Mouse (Mus musculus) neural tube, embryonic 13.5 days (tissue): ENCODE results near the gene Srcap. TPM values are rescaled to one million over a fixed set of nuclear protein-coding genes. Genes with fewer than 3 reads are reported as not detected.
"Not testable (repeated sequence)": the region's sequence is repeated elsewhere in the genome, so short reads cannot be mapped to it uniquely, and the experiment has no call there.

Experiments used
- ATAC-seq: fragments of 200-750 bp; cut with Nextera tagmentation; 2 replicates; pipeline ENCODE4 v1.8.0; 2017; ENCODE audit warnings: low read depth, mild to moderate bottlenecking, moderate TSS enrichment, moderate library complexity
- H3K27ac ChIP-seq: fragments of 300-500 bp; sonication (generic); replicated peaks from 2 replicates; pipeline ENCODE4 v1.5.1; 2015; ENCODE audit warnings: moderate library complexity, mild to moderate bottlenecking, inconsistent platforms
- H3K27me3 ChIP-seq: fragments of 300-500 bp; sonication (generic); 2 replicates; pipeline ENCODE4 v1.6.1; 2015; ENCODE audit warnings: mild to moderate bottlenecking, inconsistent platforms
- H3K36me3 ChIP-seq: fragments of 300-500 bp; sonication (generic); 2 replicates; pipeline ENCODE4 v1.6.1; 2015; ENCODE audit warnings: mild to moderate bottlenecking, inconsistent platforms
- H3K4me1 ChIP-seq: fragments of 300-500 bp; sonication (generic); replicated peaks from 2 replicates; pipeline ENCODE4 v1.6.1; 2015; ENCODE audit warnings: inconsistent platforms
- H3K4me2 ChIP-seq: fragments of 300-500 bp; sonication (generic); 2 replicates; pipeline ENCODE4 v1.6.1; 2015; ENCODE audit warnings: inconsistent platforms, mild to moderate bottlenecking, moderate library complexity
- H3K4me3 ChIP-seq: fragments of 300-500 bp; sonication (generic); 2 replicates; pipeline ENCODE4 v1.5.1; 2015; ENCODE audit warnings: mild to moderate bottlenecking, inconsistent platforms
- H3K9ac ChIP-seq: fragments of 300-500 bp; sonication (generic); 2 replicates; pipeline ENCODE4 v1.6.1; 2015; ENCODE audit warnings: moderate library complexity, mild to moderate bottlenecking, inconsistent platforms
- H3K9me3 ChIP-seq: fragments of 300-500 bp; sonication (generic); 2 replicates; pipeline ENCODE4 v1.6.1; 2016; ENCODE audit warnings: inconsistent platforms
- WGBS: fragments of 180-500 bp; shearing (Covaris S2); methylation state at CpG from one replicate; pipeline ENCODE4 v1.1.7; 2015; 5-methylcytosine and 5-hydroxymethylcytosine counted together
- polyA plus RNA-seq: library from polyadenylated mRNA; unstranded; fragments of >200 nt; fragmentation: Nextera tagmentation; extraction: Ambion mirVana; gene quantifications from 2 replicates; pipeline ENCODE4 v1.2.1, GENCODE M21; 2015

The Srcap gene
- polyA plus RNA-seq, 1 experiment from 2014 or later, result 50.1 TPM

DNA sequence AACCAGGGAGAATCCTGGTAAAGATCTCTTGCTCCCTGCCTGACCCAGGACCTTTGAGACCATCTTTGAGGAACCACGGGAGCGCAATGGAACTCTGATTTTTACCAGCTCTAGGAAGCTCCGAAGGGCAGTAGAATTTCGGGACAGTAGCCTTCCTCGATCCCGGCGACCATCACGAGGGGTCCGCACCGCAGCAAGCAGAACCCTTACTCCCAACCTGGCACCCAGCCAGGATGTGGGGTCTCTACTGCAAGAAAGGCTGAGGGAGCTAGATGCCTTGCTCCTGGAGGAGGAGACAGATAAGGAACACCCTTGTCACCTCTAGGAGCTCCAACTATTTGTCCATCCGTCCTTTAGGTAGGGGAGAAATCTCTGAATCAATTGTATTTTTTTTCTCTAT is 35.4 kb upstream of the Srcap start:
- Histone ChIP-seq H3K4me1 (peaks cover 51% of the 10 kb centered on the region), H3K4me2 (no peak overlapping the region), H3K4me3 (no peak overlapping the region), H3K9me3 (no peaks in the 10 kb centered on the region), H3K27ac (no peak overlapping the region), H3K36me3 (peaks cover 42% of the 10 kb centered on the region), H3K27me3 (no peaks in the 10 kb centered on the region), H3K9ac (no peak overlapping the region)
- no peak for ATAC-seq
- 93% methylated on average over 11 of the region's 11 CpGs for WGBS

DNA sequence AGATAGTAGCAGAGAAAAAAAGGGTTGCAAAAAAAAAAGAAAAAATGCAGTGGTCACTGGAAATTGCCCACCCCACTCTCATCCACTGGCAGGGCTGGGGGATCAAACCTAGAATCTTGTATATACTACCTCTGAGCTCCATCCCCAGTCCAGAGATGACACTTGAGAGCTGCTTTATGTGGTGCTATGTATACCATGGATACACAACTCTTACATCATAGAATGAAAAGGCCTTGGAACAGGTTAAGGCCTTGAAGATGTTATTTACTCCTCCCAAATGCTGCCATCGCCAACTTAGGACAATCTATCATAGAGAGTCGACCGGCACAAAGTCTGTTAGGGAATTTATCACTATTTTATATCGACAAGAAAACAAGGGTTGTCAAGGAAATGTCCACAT is 34.9 kb upstream of the Srcap start:
- H3K9ac ChIP-seq, result peak overlapping the region; percentile 65
- H3K27me3 ChIP-seq, result no peaks in the 10 kb centered on the region
- H3K4me1 ChIP-seq, result peaks cover 55% of the 10 kb centered on the region
- 85% methylated on average over 4 of the region's 4 CpGs for WGBS
- peak overlapping the region; percentile 98 for H3K4me3 ChIP-seq
- peak overlapping the region; percentile 100 for H3K4me2 ChIP-seq
- peak overlapping the region; percentile 96 for H3K27ac ChIP-seq
- ATAC-seq, result no peak
- H3K36me3 ChIP-seq, result peaks cover 47% of the 10 kb centered on the region
- no peaks in the 10 kb centered on the region for H3K9me3 ChIP-seq

DNA sequence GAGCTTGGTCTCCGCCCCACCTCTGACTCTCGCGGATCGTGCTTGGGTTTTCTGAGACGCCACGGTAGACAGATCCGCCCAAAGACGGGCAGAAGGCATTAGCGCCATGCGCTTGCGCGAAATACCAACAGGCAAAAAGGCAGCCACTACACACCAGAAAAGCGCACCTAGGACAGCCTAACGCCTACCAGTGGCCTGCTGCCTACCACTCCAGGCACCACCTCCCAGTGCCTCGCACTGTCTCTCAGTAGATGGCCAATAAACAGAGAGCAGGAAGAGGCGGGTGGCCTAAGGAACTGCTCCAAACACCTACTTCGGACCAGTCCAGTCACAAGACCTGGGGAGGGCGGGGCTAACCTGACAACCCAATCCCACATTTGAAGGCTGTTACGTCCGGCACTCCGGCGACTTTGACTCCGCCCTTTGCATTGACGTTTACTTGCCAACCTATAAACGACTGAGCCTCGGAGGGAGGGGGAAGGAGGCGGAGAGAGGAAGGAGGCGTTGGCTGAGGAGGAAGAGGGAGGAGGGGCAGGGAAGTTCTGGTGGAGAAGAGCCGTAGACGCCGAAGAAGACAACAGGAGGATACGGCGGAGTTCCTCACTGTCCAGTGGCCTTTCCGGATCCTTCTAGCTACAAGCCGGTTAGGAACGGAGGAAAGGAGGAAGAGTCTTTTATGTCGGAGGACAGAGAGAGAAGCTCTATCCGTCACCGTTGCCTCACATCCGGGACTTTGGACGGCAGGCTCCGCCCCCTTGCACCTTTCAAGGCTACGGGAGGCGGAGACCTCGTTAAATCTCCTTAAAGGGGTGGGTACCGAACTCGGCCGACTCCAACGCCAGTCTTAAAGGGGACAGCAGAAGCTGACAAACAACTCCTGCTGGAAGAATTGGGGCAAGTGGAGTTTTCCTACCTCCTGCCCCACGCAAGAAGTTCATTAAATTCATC is 33.8 kb upstream of the Srcap start:
- WGBS, result under 1% methylated on average over 50 of the region's 50 CpGs
- H3K4me2 ChIP-seq, result peak overlapping the region; percentile 100
- H3K9ac ChIP-seq, result peak overlapping the region; percentile 99
- H3K4me1 ChIP-seq, result peaks cover 50% of the 10 kb centered on the region
- H3K27ac ChIP-seq, result peak overlapping the region; percentile 96
- no peaks in the 10 kb centered on the region for H3K27me3 ChIP-seq
- peak overlapping the region; percentile 98 for H3K4me3 ChIP-seq
- peaks cover 58% of the 10 kb centered on the region for H3K36me3 ChIP-seq
- peak; percentile 94 for ATAC-seq
- H3K9me3 ChIP-seq, result no peaks in the 10 kb centered on the region

DNA sequence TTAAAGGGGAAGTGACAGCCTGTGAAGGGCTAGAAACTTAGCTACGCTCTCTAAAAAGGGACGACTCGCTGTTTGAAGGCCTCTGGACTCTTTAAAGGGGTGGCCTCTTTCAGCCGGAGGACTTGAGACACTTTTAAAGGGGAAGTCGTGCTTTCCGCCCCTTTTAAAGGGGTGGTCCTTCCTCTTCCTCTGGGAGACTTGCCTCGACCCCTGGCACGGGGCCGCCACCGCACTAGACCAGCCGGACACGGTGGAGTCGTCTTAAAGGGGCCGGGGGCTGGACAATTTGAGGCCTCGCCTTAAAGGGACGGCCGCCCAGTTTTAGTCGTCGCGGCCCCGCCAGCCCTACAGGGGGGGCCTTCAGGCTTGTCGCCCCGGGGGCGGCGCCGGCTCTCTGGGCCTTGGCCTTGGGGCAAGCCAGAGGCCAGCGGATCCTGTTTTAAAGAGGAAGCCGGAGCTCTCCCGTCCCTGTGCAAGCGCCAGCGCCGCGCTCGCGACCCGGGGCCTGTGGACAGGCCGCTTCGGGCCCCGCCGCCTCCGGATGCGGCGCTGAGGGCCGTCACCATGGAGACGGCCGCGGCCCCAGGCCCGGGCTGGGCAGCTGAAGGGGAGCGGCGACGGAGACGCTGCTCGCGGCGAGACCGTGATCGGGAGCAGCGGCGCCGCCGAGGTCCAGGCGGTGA is 33.0 kb upstream of the Srcap start, which contains the start of gene Fbrs:
Fbrs (plus strand) TSS at position 565 of the 683 bp plus-strand sequence.
- Histone ChIP-seq H3K4me2 (peak within 1 kb of the TSS; percentile 100), H3K9ac (peak within 1 kb of the TSS; percentile 99), H3K27me3 (no peaks in the 10 kb centered on the region), H3K4me3 (peak within 1 kb of the TSS; percentile 98), H3K4me1 (peaks cover 45% of the 10 kb centered on the region), H3K9me3 (no peaks in the 10 kb centered on the region), H3K36me3 (peaks cover 59% of the 10 kb centered on the region), H3K27ac (peak within 1 kb of the TSS; percentile 96)
- WGBS, result under 1% methylated on average over 61 of the region's 62 CpGs
- peak; percentile 84 for ATAC-seq

DNA sequence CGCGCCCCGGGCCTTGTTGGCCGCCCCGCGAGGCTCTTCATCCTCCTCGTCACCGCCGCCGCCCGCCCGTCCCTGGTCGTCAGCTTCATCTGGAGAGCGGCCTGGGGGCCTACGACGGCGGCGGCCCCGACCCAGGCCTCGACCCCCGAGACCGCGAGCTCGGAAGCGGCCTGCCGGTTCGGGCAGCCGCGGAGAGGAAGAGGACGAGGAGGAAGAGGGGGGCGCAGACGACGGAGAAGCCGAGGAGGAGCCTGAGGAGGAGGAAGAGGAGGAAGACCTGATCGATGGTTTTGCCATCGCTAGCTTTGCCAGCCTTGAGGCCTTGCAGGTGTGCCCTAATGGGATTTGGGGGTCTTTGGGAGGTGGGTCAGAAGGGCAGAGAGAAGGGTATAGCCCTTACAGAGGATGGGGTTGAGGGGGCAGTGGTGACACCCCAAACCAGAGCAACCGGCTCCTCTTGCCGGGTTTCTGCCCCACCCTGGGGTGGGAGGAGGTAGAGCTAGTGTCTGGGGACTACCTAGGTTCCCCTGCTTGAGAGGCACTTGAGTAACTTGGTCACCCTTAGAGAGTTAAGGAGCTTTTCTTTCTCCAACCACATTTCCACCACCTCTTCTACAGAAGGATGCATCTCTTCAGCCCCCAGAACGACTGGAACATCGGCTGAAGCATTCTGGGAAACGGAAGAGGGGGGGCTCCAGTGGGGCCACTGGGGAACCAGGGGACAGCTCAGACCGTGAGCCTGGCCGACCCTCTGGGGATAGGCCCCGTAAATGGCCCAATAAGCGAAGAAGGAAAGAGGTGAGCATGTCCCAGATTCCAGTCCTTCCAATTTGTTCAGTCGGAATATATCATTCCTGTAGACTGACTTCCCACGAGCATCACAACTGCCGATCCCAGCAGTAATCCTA is 32.2 kb upstream of the Srcap start:
- H3K27ac ChIP-seq, result peak overlapping the region; percentile 96
- peaks cover 59% of the 10 kb centered on the region for H3K36me3 ChIP-seq
- no peaks in the 10 kb centered on the region for H3K27me3 ChIP-seq
- peak overlapping the region; percentile 100 for H3K4me2 ChIP-seq
- peak overlapping the region; percentile 99 for H3K9ac ChIP-seq
- H3K4me1 ChIP-seq, result peaks cover 45% of the 10 kb centered on the region
- no peaks in the 10 kb centered on the region for H3K9me3 ChIP-seq
- WGBS, result 3% methylated on average over 48 of the region's 48 CpGs
- no peak for ATAC-seq
- H3K4me3 ChIP-seq, result peak overlapping the region; percentile 98

DNA sequence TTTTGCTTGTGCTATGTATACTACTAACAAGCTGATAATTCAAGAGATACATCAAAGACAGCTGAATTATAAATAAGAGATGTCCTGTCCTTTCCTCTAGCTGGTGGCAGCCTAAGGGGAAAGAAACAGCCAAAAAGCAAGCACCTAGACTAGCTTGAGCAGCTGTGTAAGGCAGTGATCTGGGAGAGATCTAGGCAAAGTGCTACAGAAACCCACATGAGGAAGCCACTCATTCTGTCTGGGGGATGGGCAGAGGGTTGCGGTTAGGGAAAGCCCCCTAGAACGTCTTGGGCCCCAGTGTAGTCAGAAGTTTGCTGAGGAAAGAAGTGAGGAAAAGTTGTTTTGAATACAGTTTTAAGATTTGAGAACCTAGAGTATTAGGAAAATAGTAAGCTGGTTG is 31.5 kb upstream of the Srcap start:
- no peak for ATAC-seq
- Histone ChIP-seq H3K36me3 (peaks cover 59% of the 10 kb centered on the region), H3K9ac (peak overlapping the region; percentile 99), H3K27ac (0 out of 2 replicates have a peak overlapping the region, but pooled peaks have one; percentile 96), H3K4me3 (peak overlapping the region; percentile 98), H3K4me2 (peak overlapping the region; percentile 100), H3K27me3 (no peaks in the 10 kb centered on the region), H3K4me1 (peaks cover 45% of the 10 kb centered on the region), H3K9me3 (no peaks in the 10 kb centered on the region)
- 80% methylated on average over 2 of the region's 2 CpGs for WGBS

DNA sequence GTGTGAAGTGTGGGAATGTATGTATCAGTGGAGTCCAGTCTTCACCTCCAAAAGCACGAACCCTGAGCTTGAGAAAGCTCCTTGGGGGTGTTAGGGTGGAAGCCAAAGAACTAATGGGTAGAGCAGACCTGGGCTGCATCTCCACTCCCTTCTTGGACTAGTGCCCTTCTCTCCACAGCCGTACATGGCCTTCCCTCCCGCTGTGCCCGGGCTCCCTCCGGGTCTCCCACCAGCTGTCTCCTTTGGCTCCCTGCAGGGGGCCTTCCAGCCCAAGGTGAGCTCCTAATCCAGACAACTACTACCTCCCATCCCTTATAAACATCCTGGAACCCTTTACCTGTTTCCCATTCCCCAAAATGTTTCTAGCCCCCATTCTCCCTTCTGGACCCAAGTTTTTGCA is 26.4 kb upstream of the Srcap start:
- no peak overlapping the region for H3K4me3 ChIP-seq
- 73% methylated on average over 5 of the region's 5 CpGs for WGBS
- no peak overlapping the region for H3K27ac ChIP-seq
- no peak overlapping the region for H3K4me2 ChIP-seq
- peaks cover 20% of the 10 kb centered on the region for H3K4me1 ChIP-seq
- no peak overlapping the region for H3K9ac ChIP-seq
- H3K27me3 ChIP-seq, result no peaks in the 10 kb centered on the region
- no peaks in the 10 kb centered on the region for H3K9me3 ChIP-seq
- ATAC-seq, result no peak
- peaks cover 95% of the 10 kb centered on the region for H3K36me3 ChIP-seq

DNA sequence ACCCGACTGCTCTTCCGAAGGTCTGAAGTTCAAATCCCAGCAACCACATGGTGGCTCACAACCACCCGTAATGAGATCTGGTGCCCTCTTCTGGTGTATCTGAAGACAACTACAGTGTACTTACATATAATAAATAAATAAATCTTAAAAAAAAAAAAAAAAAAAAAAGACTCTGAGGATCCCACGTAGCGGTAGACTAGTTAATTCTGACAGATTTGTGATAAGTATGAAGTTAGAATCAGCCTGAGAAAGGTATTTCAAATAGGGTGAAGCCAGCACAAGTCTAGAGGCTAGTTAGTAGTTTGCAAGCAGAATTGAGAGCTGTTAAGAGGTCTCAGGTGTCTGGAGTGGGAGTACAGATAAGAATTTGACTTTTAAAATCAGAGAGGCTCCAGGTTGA is 23.4 kb upstream of the Srcap start:
- peaks cover 93% of the 10 kb centered on the region for H3K36me3 ChIP-seq
- not testable (repeated sequence) for ATAC-seq, H3K9ac ChIP-seq, H3K4me1 ChIP-seq, H3K27ac ChIP-seq, H3K4me2 ChIP-seq, H3K9me3 ChIP-seq, H3K27me3 ChIP-seq, H3K4me3 ChIP-seq
- 83% methylated on average over 5 of the region's 5 CpGs for WGBS

DNA sequence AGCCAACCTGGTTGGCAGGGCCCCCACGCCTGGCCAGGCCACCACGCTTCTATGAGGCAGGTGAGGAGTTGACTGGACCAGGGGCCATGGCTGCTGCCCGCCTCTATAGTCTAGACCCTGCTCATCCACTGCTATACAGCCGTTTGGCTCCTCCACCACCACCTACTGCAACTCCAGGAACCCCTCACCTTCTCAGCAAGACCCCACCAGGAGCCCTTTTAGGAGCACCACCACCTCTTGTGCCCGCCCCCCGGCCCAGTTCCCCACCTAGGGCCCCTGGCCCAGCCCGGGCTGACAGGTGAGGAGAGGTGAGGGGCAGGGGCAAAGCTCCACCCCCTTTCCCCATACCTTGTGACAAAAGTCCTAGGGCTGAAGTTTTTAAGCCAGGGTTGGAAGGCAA is 21.8 kb upstream of the Srcap start:
- Histone ChIP-seq H3K4me2 (no peak overlapping the region), H3K9ac (no peak overlapping the region), H3K27me3 (no peaks in the 10 kb centered on the region), H3K4me1 (no peaks in the 10 kb centered on the region), H3K4me3 (no peak overlapping the region), H3K9me3 (no peaks in the 10 kb centered on the region), H3K27ac (no peak overlapping the region), H3K36me3 (peaks cover 77% of the 10 kb centered on the region)
- no peak for ATAC-seq
- 96% methylated on average over 7 of the region's 7 CpGs for WGBS

DNA sequence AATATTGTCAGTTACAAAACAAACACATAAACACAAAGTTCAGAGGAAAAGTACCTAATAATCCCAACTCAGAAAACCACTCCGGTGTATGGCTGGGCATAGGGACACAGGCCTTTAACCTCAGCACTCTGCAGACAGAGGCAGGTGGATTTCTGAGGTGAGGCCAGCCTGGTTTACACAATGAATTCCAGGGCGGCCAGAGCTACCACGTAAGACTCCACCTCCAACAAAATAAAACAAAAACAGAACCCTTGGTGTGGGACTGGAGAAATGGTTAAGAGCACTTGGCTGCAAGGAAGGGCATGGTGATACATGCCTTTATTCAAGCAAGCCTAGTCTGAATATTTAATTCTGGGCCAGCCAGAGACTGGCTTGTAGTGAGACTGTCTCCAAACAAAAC is 19.9 kb upstream of the Srcap start:
- peaks cover 58% of the 10 kb centered on the region for H3K36me3 ChIP-seq

DNA sequence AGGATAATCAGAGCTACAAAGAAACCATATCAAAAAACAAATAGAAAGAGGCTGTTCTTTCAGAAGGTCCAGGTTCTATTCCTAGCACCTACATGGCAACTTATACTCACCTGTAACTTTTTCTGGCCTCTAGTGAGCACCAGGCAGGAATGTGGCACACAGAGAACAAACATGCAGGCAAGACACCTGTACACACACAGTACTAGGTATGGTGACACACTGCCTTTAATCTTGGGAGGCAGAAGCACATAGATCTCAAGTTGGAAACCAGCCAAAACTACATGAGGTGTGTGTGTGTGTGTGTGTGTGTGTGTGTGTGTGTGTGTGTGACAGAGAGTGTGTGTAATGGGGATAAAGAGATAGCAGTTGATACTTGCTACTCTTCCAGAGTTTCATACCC is 17.1 kb upstream of the Srcap start:
- no peaks in the 10 kb centered on the region for H3K4me1 ChIP-seq
- no peaks in the 10 kb centered on the region for H3K27me3 ChIP-seq

More for the DNA sequence above, 19.9 kb upstream of the Srcap start:
- no peak for ATAC-seq
- no peaks in the 10 kb centered on the region for H3K9me3 ChIP-seq
- no peak overlapping the region for H3K27ac ChIP-seq
- H3K4me1 ChIP-seq, result no peaks in the 10 kb centered on the region
- no peak overlapping the region for H3K4me2 ChIP-seq
- H3K4me3 ChIP-seq, result no peak overlapping the region
- WGBS, result 95% methylated on average over 3 of the region's 3 CpGs
- H3K9ac ChIP-seq, result no peak overlapping the region
- no peaks in the 10 kb centered on the region for H3K27me3 ChIP-seq

More for the DNA sequence above, 17.1 kb upstream of the Srcap start:
- Histone ChIP-seq H3K4me3 (no peak overlapping the region), H3K27ac (no peak overlapping the region), H3K9me3 (no peaks in the 10 kb centered on the region), H3K4me2 (no peak overlapping the region), H3K36me3 (peaks cover 32% of the 10 kb centered on the region), H3K9ac (no peak overlapping the region)
- ATAC-seq, result no peak
